Mouse (Mus musculus) adrenal gland, adult (tissue): Measurements from ENCODE around the gene Tnrc6c.
"Not testable (repeated sequence)": the region's sequence is repeated elsewhere in the genome, so short reads cannot be mapped to it uniquely, and the experiment has no call there.

ENCODE experiments used
- DNase-seq, 2 experiments: peaks; one replicate each; pipeline ENCODE4 v3.0.0; 2022 to 2023; ENCODE audit warnings: low spot score in 1 of 2; ENCODE audit not compliant: inconsistent age in 2 of 2

The Tnrc6c gene

GRCm38 (mm10) chr11:117783683-117784309 is 129.7 kb downstream of the Tnrc6c start:
- peak in 1 of 2 experiments; percentile 53 for DNase-seq

- DNase-seq = peak; percentile 64 to 84
These were observed 132.2 kb downstream of the Tnrc6c start for GRCm38 (mm10) chr11:117786294-117786693.

- not testable (repeated sequence) for DNase-seq
These were observed 134.4 kb downstream of the Tnrc6c start for GRCm38 (mm10) chr11:117788481-117788880.

GRCm38 (mm10) chr11:117790286-117790685 is 136.2 kb downstream of the Tnrc6c start:
- DNase-seq = peak; percentile 69 to 88

GRCm38 (mm10) chr11:117790703-117791440 is 136.8 kb downstream of the Tnrc6c start:
- peak in 1 of 2 experiments; percentile 50 for DNase-seq

GRCm38 (mm10) chr11:117791441-117791761 is 137.3 kb downstream of the Tnrc6c start:
- DNase-seq = no peak

- DNase-seq = peak; percentile 55 to 80
These were observed 138.3 kb downstream of the Tnrc6c start for GRCm38 (mm10) chr11:117792281-117792888.

- no peak for DNase-seq
These were observed 140.0 kb downstream of the Tnrc6c start for GRCm38 (mm10) chr11:117794035-117794551.

- DNase-seq = no peak
These were observed 142.9 kb downstream of the Tnrc6c start for GRCm38 (mm10) chr11:117796954-117797353.

GRCm38 (mm10) chr11:117797511-117798159 is 143.5 kb downstream of the Tnrc6c start, which contains the start of gene 6030468B19Rik:
Gene 6030468B19Rik, plus strand, starts transcription at chr11:117797660.
- DNase-seq = no peak

- no peak for DNase-seq
These were observed 144.1 kb downstream of the Tnrc6c start for GRCm38 (mm10) chr11:117798160-117798541.

GRCm38 (mm10) chr11:117799174-117799573 is 145.1 kb downstream of the Tnrc6c start:
- DNase-seq = peak in 1 of 2 experiments; percentile 35

GRCm38 (mm10) chr11:117800038-117800437 is 145.9 kb downstream of the Tnrc6c start:
- DNase-seq = no peak

- DNase-seq = no peak
These were observed 147.6 kb downstream of the Tnrc6c start for GRCm38 (mm10) chr11:117801650-117802049.

GRCm38 (mm10) chr11:117803166-117803688 is 149.1 kb downstream of the Tnrc6c start:
- DNase-seq = no peak

GRCm38 (mm10) chr11:117806781-117807180 is 152.7 kb downstream of the Tnrc6c start:
- no peak for DNase-seq

GRCm38 (mm10) chr11:117809407-117810311 is 155.6 kb downstream of the Tnrc6c start, which contains the start of the genes Gm20708 and Syngr2:
Gene Gm20708, plus strand, starts transcription at chr11:117809668.
Gene Syngr2, plus strand, starts transcription at chr11:117809668.
- DNase-seq = peak; percentile 81 to 91

- DNase-seq = peak; percentile 92 to 97
These were observed 156.4 kb downstream of the Tnrc6c start for GRCm38 (mm10) chr11:117810401-117811046.
